Mouse (Mus musculus): Measurements from ENCODE around the gene Per2. TPM values are rescaled to one million over a fixed set of nuclear protein-coding genes. Genes with fewer than 3 reads are reported as not detected.

The Per2 gene
- polyA plus RNA-seq, 1 experiment: 4.1 TPM

DNA sequence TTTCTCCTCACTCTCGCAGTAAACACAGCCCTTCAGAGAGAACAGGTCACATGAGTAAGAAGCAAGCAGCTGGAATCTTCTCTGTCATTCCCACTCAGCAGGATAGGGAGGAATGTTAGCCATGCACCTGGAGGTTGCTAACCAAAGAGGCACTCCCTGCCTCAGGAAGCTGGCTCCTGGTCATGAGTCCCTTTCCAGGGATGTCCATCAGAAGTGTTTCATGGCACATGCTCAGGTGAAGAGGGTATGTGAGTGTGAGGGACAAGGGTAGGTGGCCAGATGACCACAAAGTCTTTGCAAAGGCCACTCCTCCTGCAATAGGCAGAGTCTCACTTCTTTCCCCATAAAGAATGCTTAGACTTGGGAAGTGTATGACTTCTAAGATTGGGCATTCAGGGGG is 41.1 kb downstream of the Per2 start:
- WGBS: 69% methylated on average over 1 of the region's 1 CpGs
- Histone ChIP-seq H3K27me3 (ENCODE audit: control insufficient read depth, insufficient read depth, low read length) (no peaks in the 10 kb centered on the region), H3K36me3 (ENCODE audit: control insufficient read depth, insufficient read depth, low read length) (peaks cover 40% of the 10 kb centered on the region), H3K4me1 (ENCODE audit: control insufficient read depth, insufficient read depth, insufficient read length, low read length) (peaks cover 4% of the 10 kb centered on the region; the same call in 1 of the 2 replicates), H3K4me3 (ENCODE audit: low read depth, low read length) (no peak overlapping the region), H3K27ac (ENCODE audit: insufficient read depth, low read depth, low read length) (no peak overlapping the region)
- TF ChIP-seq POLR2A (IDR thresholded peaks at IDR 0.05; ENCODE audit: low read depth, low read length) (no peak), CTCF (IDR thresholded peaks at IDR 0.05; ENCODE audit: extremely low read depth, insufficient read length, insufficient replicate concordance, low read depth, low read length) (no peak)

DNA sequence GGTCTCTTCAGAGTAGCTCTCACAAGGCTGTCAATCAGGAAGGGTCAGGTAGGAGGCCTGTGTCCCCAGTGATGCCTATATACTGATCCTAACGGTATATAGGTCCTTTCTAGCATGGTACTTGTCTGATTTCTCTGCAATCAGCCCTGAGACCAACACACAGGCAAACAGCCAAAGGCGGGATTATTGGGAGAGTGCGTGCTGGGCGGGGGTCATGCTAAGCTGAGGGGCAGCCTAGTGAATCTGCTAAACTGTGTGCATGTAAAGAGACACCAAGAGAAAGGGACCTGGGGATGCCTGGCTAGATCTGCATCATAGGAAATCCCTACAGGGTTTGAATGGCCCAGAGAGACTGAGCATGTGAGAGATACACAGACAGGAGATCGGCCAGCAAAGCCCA is 43.8 kb downstream of the Per2 start:
- 91% methylated on average over 5 of the region's 5 CpGs for WGBS
- H3K4me3 ChIP-seq (ENCODE audit: low read depth, low read length): no peak overlapping the region
- TF ChIP-seq CTCF (IDR thresholded peaks at IDR 0.05; ENCODE audit: extremely low read depth, insufficient read length, insufficient replicate concordance, low read depth, low read length): no peak
- TF ChIP-seq POLR2A (IDR thresholded peaks at IDR 0.05; ENCODE audit: low read depth, low read length): no peak
- peaks cover 11% of the 10 kb centered on the region for H3K4me1 ChIP-seq (ENCODE audit: control insufficient read depth, insufficient read depth, insufficient read length, low read length)
- no peaks in the 10 kb centered on the region for H3K27me3 ChIP-seq (ENCODE audit: control insufficient read depth, insufficient read depth, low read length)
- peaks cover 28% of the 10 kb centered on the region for H3K36me3 ChIP-seq (ENCODE audit: control insufficient read depth, insufficient read depth, low read length)
- no peak overlapping the region for H3K27ac ChIP-seq (ENCODE audit: insufficient read depth, low read depth, low read length)

DNA sequence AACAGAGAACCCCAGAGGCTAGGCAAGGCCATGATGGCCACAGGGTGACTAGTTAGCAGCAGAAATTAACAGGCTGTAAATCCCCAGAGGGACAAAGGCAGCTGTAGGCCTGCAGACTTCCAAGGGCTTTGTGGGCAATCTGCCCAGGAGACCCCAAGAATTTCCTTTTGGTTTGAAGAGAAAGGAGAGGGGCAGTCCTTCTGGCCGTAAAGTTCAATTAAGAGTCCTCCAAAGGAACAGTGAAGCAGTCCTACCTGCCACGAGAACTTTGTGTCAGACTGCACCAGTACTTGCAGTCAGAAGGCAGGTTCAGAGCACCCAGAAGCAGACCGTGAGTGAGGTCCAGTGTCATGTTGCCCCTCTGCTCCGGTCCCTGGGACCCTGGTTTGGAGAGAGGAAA is 44.2 kb downstream of the Per2 start:
- WGBS: 87% methylated on average over 4 of the region's 4 CpGs
- H3K27me3 ChIP-seq (ENCODE audit: control insufficient read depth, insufficient read depth, low read length): no peaks in the 10 kb centered on the region
- peaks cover 25% of the 10 kb centered on the region for H3K36me3 ChIP-seq (ENCODE audit: control insufficient read depth, insufficient read depth, low read length)
- H3K4me1 ChIP-seq (ENCODE audit: control insufficient read depth, insufficient read depth, insufficient read length, low read length): peaks cover 11% of the 10 kb centered on the region
- H3K27ac ChIP-seq (ENCODE audit: insufficient read depth, low read depth, low read length): no peak overlapping the region
- no peak for TF ChIP-seq CTCF (IDR thresholded peaks at IDR 0.05; ENCODE audit: extremely low read depth, insufficient read length, insufficient replicate concordance, low read depth, low read length)
- H3K4me3 ChIP-seq (ENCODE audit: low read depth, low read length): no peak overlapping the region

DNA sequence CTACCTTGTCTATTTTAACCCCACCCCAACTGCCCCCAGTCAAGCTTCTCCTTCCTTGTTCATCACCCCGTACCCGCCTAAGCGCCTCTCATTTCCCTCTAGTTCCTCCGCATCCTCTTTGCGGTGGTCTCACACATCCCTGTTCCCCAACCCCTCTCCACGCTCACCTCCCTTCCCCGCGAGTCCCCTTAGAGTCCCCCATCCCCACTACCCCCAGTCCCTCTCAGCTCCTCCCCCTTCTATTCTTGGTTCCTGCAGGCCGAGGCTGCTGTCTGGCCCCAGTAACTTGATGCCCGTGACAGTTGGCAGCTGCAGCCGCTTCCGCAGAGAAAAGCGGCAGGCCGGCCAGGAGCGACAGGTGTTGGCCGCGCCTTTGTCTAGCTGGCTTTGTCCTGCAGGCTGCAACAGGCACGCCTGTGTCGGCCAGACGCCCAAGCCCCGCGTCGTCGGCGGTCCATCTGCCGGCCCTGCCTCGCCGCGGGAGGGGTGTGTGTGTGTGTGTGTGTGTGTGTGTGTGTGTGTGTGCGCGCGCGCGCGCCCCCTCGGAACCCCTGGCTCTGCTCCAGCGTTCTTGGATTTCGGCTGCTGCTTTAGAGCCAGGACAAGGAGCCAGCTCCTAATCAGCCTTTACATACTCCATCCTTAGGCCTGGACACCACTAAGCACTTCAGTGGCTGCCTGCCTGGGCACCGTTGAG is 45.1 kb downstream of the Per2 start, which contains the start of gene Hes6:
Gene Hes6 (minus strand): TSS at position 141 of the 697 bp plus-strand sequence.
- Histone ChIP-seq H3K4me1 (ENCODE audit: control insufficient read depth, insufficient read depth, insufficient read length, low read length) (peaks cover 11% of the 10 kb centered on the region), H3K4me3 (ENCODE audit: low read depth, low read length) (peak within 1 kb of the TSS; percentile 87), H3K27me3 (ENCODE audit: control insufficient read depth, insufficient read depth, low read length) (no peaks in the 10 kb centered on the region), H3K36me3 (ENCODE audit: control insufficient read depth, insufficient read depth, low read length) (peaks cover 18% of the 10 kb centered on the region), H3K27ac (ENCODE audit: insufficient read depth, low read depth, low read length) (peak within 1 kb of the TSS; percentile 87)
- under 1% methylated on average over 39 of the region's 39 CpGs for WGBS
- TF ChIP-seq POLR2A (IDR thresholded peaks at IDR 0.05; ENCODE audit: low read depth, low read length) (peak; percentile 33; the same call in 1 of the 2 replicates), CTCF (IDR thresholded peaks at IDR 0.05; ENCODE audit: extremely low read depth, insufficient read length, insufficient replicate concordance, low read depth, low read length) (no peak)

DNA sequence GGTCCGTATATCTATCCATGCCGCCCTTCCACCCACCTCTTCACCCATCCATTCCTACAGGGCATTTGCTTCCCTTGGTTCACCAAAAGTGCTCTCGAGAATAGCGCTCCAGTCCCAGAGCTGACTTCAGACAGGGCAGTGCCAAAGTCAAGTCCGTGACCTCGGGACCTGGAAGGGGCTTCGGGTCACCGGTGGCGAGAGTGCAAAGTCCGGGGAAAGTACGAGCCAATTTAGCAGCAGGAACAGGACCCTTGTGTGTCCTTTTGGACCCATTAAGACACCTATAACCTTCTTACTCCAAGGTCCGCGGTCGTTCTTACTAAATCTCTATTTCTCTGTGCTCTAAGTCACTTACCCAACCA is 45.6 kb downstream of the Per2 start:
- H3K27me3 ChIP-seq (ENCODE audit: control insufficient read depth, insufficient read depth, low read length): no peaks in the 10 kb centered on the region
- peak overlapping the region; percentile 87 for H3K27ac ChIP-seq (ENCODE audit: insufficient read depth, low read depth, low read length)
- WGBS: under 1% methylated on average over 14 of the region's 14 CpGs
- peak overlapping the region; percentile 87 for H3K4me3 ChIP-seq (ENCODE audit: low read depth, low read length)
- H3K4me1 ChIP-seq (ENCODE audit: control insufficient read depth, insufficient read depth, insufficient read length, low read length): peaks cover 11% of the 10 kb centered on the region
- H3K36me3 ChIP-seq (ENCODE audit: control insufficient read depth, insufficient read depth, low read length): peaks cover 17% of the 10 kb centered on the region
- TF ChIP-seq CTCF (IDR thresholded peaks at IDR 0.05; ENCODE audit: extremely low read depth, insufficient read length, insufficient replicate concordance, low read depth, low read length) (no peak), POLR2A (IDR thresholded peaks at IDR 0.05; ENCODE audit: low read depth, low read length) (no peak)

DNA sequence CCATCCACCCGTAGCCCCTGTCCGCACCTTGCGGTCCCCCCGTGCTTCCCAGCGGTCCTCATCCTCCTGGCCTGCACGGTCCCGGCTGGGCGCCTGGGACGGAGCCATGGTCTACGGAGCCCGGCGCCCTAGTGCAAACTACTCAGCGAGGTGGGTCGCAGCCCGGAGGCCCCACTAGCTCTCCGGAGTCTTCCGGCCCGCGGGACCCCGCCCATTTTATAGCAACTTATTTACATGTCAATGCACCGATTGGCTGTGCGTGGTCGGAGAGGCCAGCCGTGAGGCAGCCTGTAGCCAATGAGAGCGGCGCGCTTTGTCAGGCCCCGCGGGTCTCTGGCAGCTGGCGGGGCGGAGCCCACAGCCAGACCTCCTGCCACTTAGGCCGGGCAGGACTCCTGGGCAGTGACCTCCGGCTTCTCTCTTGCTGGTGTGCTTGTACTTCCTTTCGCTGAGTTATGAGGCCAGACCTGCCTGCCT is 46.1 kb downstream of the Per2 start:
- TF ChIP-seq CTCF (IDR thresholded peaks at IDR 0.05; ENCODE audit: extremely low read depth, insufficient read length, insufficient replicate concordance, low read depth, low read length) (no peak), POLR2A (IDR thresholded peaks at IDR 0.05; ENCODE audit: low read depth, low read length) (peak; percentile 85)
- peak overlapping the region; percentile 87 for H3K27ac ChIP-seq (ENCODE audit: insufficient read depth, low read depth, low read length)
- no peaks in the 10 kb centered on the region for H3K27me3 ChIP-seq (ENCODE audit: control insufficient read depth, insufficient read depth, low read length)
- peak overlapping the region; percentile 87 for H3K4me3 ChIP-seq (ENCODE audit: low read depth, low read length)
- peaks cover 14% of the 10 kb centered on the region for H3K36me3 ChIP-seq (ENCODE audit: control insufficient read depth, insufficient read depth, low read length)
- H3K4me1 ChIP-seq (ENCODE audit: control insufficient read depth, insufficient read depth, insufficient read length, low read length): peaks cover 11% of the 10 kb centered on the region
- WGBS: under 1% methylated on average over 34 of the region's 34 CpGs

DNA sequence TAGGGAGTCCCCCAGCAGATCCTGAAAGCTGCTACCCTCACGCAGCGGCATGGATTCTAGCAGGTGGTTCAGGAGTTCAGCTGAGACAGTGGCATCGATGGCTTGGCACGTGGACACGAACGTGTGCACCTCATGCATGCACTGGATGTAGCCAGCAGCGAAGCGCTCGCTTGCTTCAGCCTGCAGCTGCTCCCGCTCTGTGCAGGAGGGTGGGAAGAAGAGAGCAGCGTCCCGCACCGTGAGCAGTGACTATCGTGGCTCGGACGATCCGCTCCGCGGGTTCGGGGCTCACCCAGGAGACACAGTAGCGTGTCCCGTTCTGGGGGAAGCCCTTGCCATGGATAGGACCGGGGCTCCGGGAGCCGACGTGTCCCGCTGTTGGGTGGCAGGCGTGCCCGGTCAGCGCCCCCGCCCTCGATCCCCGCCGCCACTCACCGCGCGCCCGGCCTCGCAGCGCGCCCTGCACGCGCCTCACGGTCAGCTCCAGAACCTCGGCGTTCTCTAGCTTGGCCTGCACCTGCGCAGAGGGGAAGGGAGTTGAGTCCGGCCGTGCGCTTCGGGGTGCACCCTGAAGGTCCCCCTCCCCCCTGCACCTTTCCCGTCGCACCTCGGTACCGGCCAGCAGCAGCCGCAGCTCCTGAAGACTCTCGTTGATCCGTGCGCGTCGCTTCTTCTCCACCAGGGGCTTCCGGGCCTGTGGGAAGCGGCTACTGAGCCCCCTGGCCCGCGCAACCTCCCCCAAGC is 46.7 kb downstream of the Per2 start:
- Histone ChIP-seq H3K27me3 (ENCODE audit: control insufficient read depth, insufficient read depth, low read length) (no peaks in the 10 kb centered on the region), H3K27ac (ENCODE audit: insufficient read depth, low read depth, low read length) (peak overlapping the region; percentile 14; the same call in 1 of the 2 replicates), H3K36me3 (ENCODE audit: control insufficient read depth, insufficient read depth, low read length) (peaks cover 10% of the 10 kb centered on the region), H3K4me1 (ENCODE audit: control insufficient read depth, insufficient read depth, insufficient read length, low read length) (peaks cover 11% of the 10 kb centered on the region), H3K4me3 (ENCODE audit: low read depth, low read length) (peak overlapping the region; percentile 87)
- TF ChIP-seq CTCF (IDR thresholded peaks at IDR 0.05; ENCODE audit: extremely low read depth, insufficient read length, insufficient replicate concordance, low read depth, low read length) (no peak), POLR2A (IDR thresholded peaks at IDR 0.05; ENCODE audit: low read depth, low read length) (no peak)
- 3% methylated on average over 65 of the region's 65 CpGs for WGBS

Measured in small intestine, adult 2 months (tissue).